Comparison of ENCODE assay signal across 14 mouse cellular contexts in the genomic region with DNA sequence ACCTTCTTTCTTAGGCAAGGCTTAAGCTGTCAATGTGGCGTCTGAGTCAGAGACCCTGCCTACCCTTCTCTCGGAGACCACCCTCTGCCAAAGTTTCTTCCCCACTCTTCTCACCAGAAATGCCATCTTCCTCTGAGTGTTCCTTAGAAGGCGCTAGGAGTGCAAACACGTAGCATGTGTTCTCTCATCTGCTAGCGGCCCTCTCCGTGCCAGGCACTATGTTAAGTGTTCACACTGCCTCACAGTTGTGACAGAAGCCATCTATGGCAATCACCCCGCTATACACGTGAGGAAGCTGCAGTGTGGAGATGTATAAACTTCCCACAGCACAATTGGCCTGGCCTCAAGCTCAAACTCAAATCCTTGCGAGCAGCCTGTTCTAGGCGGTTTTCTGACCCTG.
"Had no signal": no experiment of that assay in that cellular context is flagged by ENCODE, and none has a peak within 500 bp of the region (broad histone marks: within the 10 kb centered on the region; RNA-seq: fewer than 3 reads in every experiment).

No protein-coding gene starts in this region.

- DNase-seq: kidney, adult 2 months; kidney, postnatal 14 days; lung, adult 18-20 months; lung, postnatal 36 days; midbrain, embryonic 14.5 days; right cerebral cortex, postnatal 14 days; spleen, adult 18-20 months; thymus, adult 18-20 months; thymus, postnatal 14 days had no signal

- H3K9ac ChIP-seq: kidney, embryonic 15.5 days; limb, embryonic 13.5 days; liver, embryonic 14.5 days; neural tube, embryonic 12.5 days had no signal

- H3K4me2 ChIP-seq: kidney, embryonic 15.5 days; limb, embryonic 13.5 days; neural tube, embryonic 12.5 days had no signal

- H3K36me3 ChIP-seq: kidney, embryonic 15.5 days; limb, embryonic 13.5 days; midbrain, embryonic 10.5 days; neural tube, embryonic 12.5 days had no signal

- H3K4me1 ChIP-seq: kidney, embryonic 15.5 days; limb, embryonic 13.5 days; neural tube, embryonic 12.5 days had no signal

- H3K9me3 ChIP-seq: kidney, embryonic 15.5 days; limb, embryonic 13.5 days; midbrain, embryonic 10.5 days; neural tube, embryonic 12.5 days had no signal

- H3K4me3 ChIP-seq: kidney, embryonic 15.5 days; limb, embryonic 13.5 days; midbrain, embryonic 10.5 days; neural tube, embryonic 12.5 days had no signal

- H3K27ac ChIP-seq: kidney, embryonic 15.5 days; limb, embryonic 13.5 days; liver, embryonic 14.5 days; midbrain, embryonic 10.5 days; neural tube, embryonic 12.5 days had no signal

- H3K27me3 ChIP-seq: kidney, embryonic 15.5 days; limb, embryonic 13.5 days; neural tube, embryonic 12.5 days had no signal
